In genomic region chr6:87857071-87857470, GRCm38 (mm10) we compare ENCODE assay signal across 25 mouse cellular contexts. TPM values are rescaled to one million over a fixed set of nuclear protein-coding genes. Genes with fewer than 3 reads are reported as not detected.
A peak's percentile ranks its signal among the peaks of the same experiment; 100 is the strongest.
DNase-seq lines count a peak whose midpoint lies in the region; ATAC-seq and TF ChIP-seq lines count a peak whose summit lies in the region.
"Had no signal": no experiment of that assay in that cellular context is flagged by ENCODE, and none has a peak within 500 bp of the region (broad histone marks: within the 10 kb centered on the region; RNA-seq: fewer than 3 reads in every experiment).

No protein-coding gene starts in this region.

- H3K36me3 ChIP-seq in intestine, embryonic 16.5 days (ENCODE audit: control insufficient read depth, insufficient read depth, low read length) = no peaks in the 10 kb centered on the region
- H3K36me3 ChIP-seq in intestine, embryonic 15.5 days = no peaks in the 10 kb centered on the region
- no peaks in the 10 kb centered on the region for H3K36me3 ChIP-seq in liver, postnatal 0 days (replicated peaks; ENCODE audit: insufficient read depth, low read length)
- H3K36me3 ChIP-seq: embryonic facial prominence, embryonic 10.5 days; forebrain, embryonic 10.5 days; heart, embryonic 12.5 days; hindbrain, embryonic 10.5 days; neural tube, embryonic 12.5 days had no signal

- peak; percentile 25 to 83 for DNase-seq in left cerebral cortex, postnatal 25 days (ENCODE audit: low spot score in 2 of 2)
- no peak for DNase-seq in left cerebral cortex, postnatal 4 days
- DNase-seq in Muller cell, postnatal 12 days (ENCODE audit: inconsistent ontology term) = peak; percentile 73
- no peak for DNase-seq in liver, postnatal 0 days
- no peak for DNase-seq in lung, postnatal 14 days
- DNase-seq: cerebellum, adult 2 months; gastrocnemius, postnatal 25 days; heart, adult 18-20 months; heart, postnatal 10 days; kidney, adult 11 months; kidney, postnatal 10 days; layer of hippocampus, postnatal 36 days; midbrain, embryonic 14.5 days; spleen, adult 18-20 months had no signal

- no peak for TF ChIP-seq EP300 in liver, postnatal 0 days (IDR thresholded peaks at IDR 0.05; ENCODE audit: low read depth)

- WGBS in intestine, embryonic 16.5 days = 41% methylated on average over 1 of the region's 1 CpGs
- 46% methylated on average over 1 of the region's 1 CpGs for WGBS in intestine, embryonic 15.5 days
- 34% methylated on average over 1 of the region's 1 CpGs for WGBS in liver, postnatal 0 days (ENCODE audit: insufficient replicate concordance)

- TF ChIP-seq POLR2A in embryonic fibroblast, embryonic 13.5 days (IDR thresholded peaks at IDR 0.05; ENCODE audit: low read depth, low read length) = no peak

- no peak overlapping the region for H3K4me2 ChIP-seq in intestine, embryonic 16.5 days (ENCODE audit: low read depth, low read length)
- H3K4me2 ChIP-seq in intestine, embryonic 15.5 days (replicated peaks) = no peak overlapping the region
- no peak overlapping the region for H3K4me2 ChIP-seq in liver, postnatal 0 days (ENCODE audit: low read depth, low read length)
- H3K4me2 ChIP-seq: heart, embryonic 12.5 days; neural tube, embryonic 12.5 days had no signal

- no peak for TF ChIP-seq CTCF in embryonic fibroblast, embryonic 13.5 days (IDR thresholded peaks at IDR 0.05; ENCODE audit: borderline replicate concordance, insufficient read depth, low read length)
- TF ChIP-seq CTCF in liver, postnatal 0 days (IDR thresholded peaks at IDR 0.05; ENCODE audit: low read depth) = no peak

- H3K4me3 ChIP-seq in intestine, embryonic 16.5 days (ENCODE audit: low read length) = no peak overlapping the region
- H3K4me3 ChIP-seq in intestine, embryonic 15.5 days (replicated peaks) = no peak overlapping the region
- H3K4me3 ChIP-seq in embryonic fibroblast, embryonic 13.5 days (ENCODE audit: insufficient read depth, low read length) = no peak overlapping the region
- no peak overlapping the region for H3K4me3 ChIP-seq in liver, postnatal 0 days (ENCODE audit: low read depth, low read length)
- H3K4me3 ChIP-seq: embryonic facial prominence, embryonic 10.5 days; forebrain, embryonic 10.5 days; heart, embryonic 12.5 days; hindbrain, embryonic 10.5 days; neural tube, embryonic 12.5 days had no signal

- no peaks in the 10 kb centered on the region for H3K27me3 ChIP-seq in intestine, embryonic 16.5 days (replicated peaks; ENCODE audit: control insufficient read depth, insufficient read depth, low read length)
- H3K27me3 ChIP-seq in intestine, embryonic 15.5 days (replicated peaks) = no peaks in the 10 kb centered on the region
- H3K27me3 ChIP-seq in liver, postnatal 0 days (ENCODE audit: insufficient read depth, low read length) = no peaks in the 10 kb centered on the region
- H3K27me3 ChIP-seq: neural tube, embryonic 12.5 days had no signal

- intact Hi-C loops in left cerebral cortex, postnatal 25 days (cut with DNase I) = no loop called here
- intact Hi-C loops in left cerebral cortex, postnatal 4 days (cut with DNase I) = no loop called here

- H3K27ac ChIP-seq in intestine, embryonic 16.5 days (ENCODE audit: low read length) = no peak overlapping the region
- H3K27ac ChIP-seq in intestine, embryonic 15.5 days = no peak overlapping the region
- H3K27ac ChIP-seq in embryonic fibroblast, embryonic 13.5 days (ENCODE audit: insufficient read depth, low read length) = peak overlapping the region; percentile 64
- H3K27ac ChIP-seq in liver, postnatal 0 days (ENCODE audit: low read depth) = no peak overlapping the region
- H3K27ac ChIP-seq: embryonic facial prominence, embryonic 10.5 days; forebrain, embryonic 10.5 days; hindbrain, embryonic 10.5 days; hindbrain, postnatal 0 days; neural tube, embryonic 12.5 days had no signal

- H3K4me1 ChIP-seq in intestine, embryonic 16.5 days (ENCODE audit: control insufficient read depth, insufficient read depth, low read length) = no peaks in the 10 kb centered on the region
- H3K4me1 ChIP-seq in intestine, embryonic 15.5 days (replicated peaks) = no peaks in the 10 kb centered on the region
- peaks cover 15% of the 10 kb centered on the region for H3K4me1 ChIP-seq in embryonic fibroblast, embryonic 13.5 days (ENCODE audit: control insufficient read depth, insufficient read depth, low read length)
- no peaks in the 10 kb centered on the region for H3K4me1 ChIP-seq in liver, postnatal 0 days (ENCODE audit: insufficient read depth)
- H3K4me1 ChIP-seq: embryonic facial prominence, embryonic 10.5 days; forebrain, embryonic 10.5 days; heart, embryonic 12.5 days; hindbrain, embryonic 10.5 days; neural tube, embryonic 12.5 days had no signal

- H3K9ac ChIP-seq in intestine, embryonic 16.5 days (ENCODE audit: low read depth, low read length) = 0 out of 2 replicates have a peak overlapping the region, but pooled peaks have one; percentile 10
- H3K9ac ChIP-seq in intestine, embryonic 15.5 days = no peak overlapping the region
- no peak overlapping the region for H3K9ac ChIP-seq in liver, postnatal 0 days (replicated peaks)
- H3K9ac ChIP-seq: heart, embryonic 12.5 days; neural tube, embryonic 12.5 days had no signal

- no peak for ATAC-seq in intestine, embryonic 16.5 days
- no peak for ATAC-seq in intestine, embryonic 15.5 days
- ATAC-seq in liver, postnatal 0 days = no peak
- ATAC-seq: forebrain, embryonic 16.5 days; hindbrain, postnatal 0 days; lung, postnatal 0 days had no signal

- H3K9me3 ChIP-seq in intestine, embryonic 16.5 days (ENCODE audit: control insufficient read depth, low read length) = no peaks in the 10 kb centered on the region
- no peaks in the 10 kb centered on the region for H3K9me3 ChIP-seq in intestine, embryonic 15.5 days
- H3K9me3 ChIP-seq in liver, postnatal 0 days (ENCODE audit: low read length) = no peaks in the 10 kb centered on the region
- H3K9me3 ChIP-seq: embryonic facial prominence, embryonic 10.5 days; forebrain, embryonic 10.5 days; heart, embryonic 12.5 days; hindbrain, embryonic 10.5 days; neural tube, embryonic 12.5 days had no signal

RNA-seq across cellular contexts. Expression of gene Cnbp, which starts 6.2 kb away (rescaled TPM):
- 831 and 949 TPM in 2 replicates for polyA plus RNA-seq in intestine, embryonic 16.5 days (2015; fragmentation: Nextera tagmentation; extraction: Ambion mirVana)
- polyA plus RNA-seq in intestine, embryonic 15.5 days (2015; fragmentation: Nextera tagmentation; extraction: Ambion mirVana) = 991 and 1,100 TPM in 2 replicates
- total RNA-seq in left cerebral cortex, postnatal 25 days (2021) = 100 to 1,000 TPM; 250 to 258 TPM
- 100 to 1,000 TPM; 219 to 224 TPM for total RNA-seq in left cerebral cortex, postnatal 4 days (2021)
- 353 and 374 TPM in 2 replicates for polyA plus RNA-seq in embryonic fibroblast, embryonic 13.5 days (2011; ENCODE audit: insufficient read length, low read depth, missing spikeins)
- polyA plus RNA-seq in liver, postnatal 0 days (2015; fragmentation: Nextera tagmentation; extraction: Ambion mirVana) = 445 and 452 TPM in 2 replicates

RNA-seq across cellular contexts. Expression of gene Isy1, which starts 18.5 kb away (rescaled TPM):
- polyA plus RNA-seq in intestine, embryonic 16.5 days (2015; fragmentation: Nextera tagmentation; extraction: Ambion mirVana) = 42.5 and 50.5 TPM in 2 replicates
- 50.7 and 58.1 TPM in 2 replicates for polyA plus RNA-seq in intestine, embryonic 15.5 days (2015; fragmentation: Nextera tagmentation; extraction: Ambion mirVana)
- total RNA-seq in left cerebral cortex, postnatal 25 days (2021) = 10 to 100 TPM; 27.6 to 31.2 TPM
- total RNA-seq in left cerebral cortex, postnatal 4 days (2021) = 10 to 100 TPM; 29.1 to 30.1 TPM
- 48.9 and 52.5 TPM in 2 replicates for polyA plus RNA-seq in embryonic fibroblast, embryonic 13.5 days (2011; ENCODE audit: insufficient read length, low read depth, missing spikeins)
- 19.7 and 19.8 TPM in 2 replicates for polyA plus RNA-seq in liver, postnatal 0 days (2015; fragmentation: Nextera tagmentation; extraction: Ambion mirVana)

RNA-seq across cellular contexts. Expression of gene Gm45140, which starts 21.5 kb away (rescaled TPM):
- 3.7 and 4.1 TPM in 2 replicates for polyA plus RNA-seq in intestine, embryonic 16.5 days (2015; fragmentation: Nextera tagmentation; extraction: Ambion mirVana)
- polyA plus RNA-seq in intestine, embryonic 15.5 days (2015; fragmentation: Nextera tagmentation; extraction: Ambion mirVana) = 3.3 and 4.1 TPM in 2 replicates
- total RNA-seq in left cerebral cortex, postnatal 25 days (2021) = 1 to 10 TPM; 1.4 to 1.9 TPM
- 1 to 10 TPM; 3.7 to 4.0 TPM for total RNA-seq in left cerebral cortex, postnatal 4 days (2021)
- 2.5 and 8.9 TPM in 2 replicates for polyA plus RNA-seq in embryonic fibroblast, embryonic 13.5 days (2011; ENCODE audit: insufficient read length, low read depth, missing spikeins)
- 2.8 and 3.2 TPM in 2 replicates for polyA plus RNA-seq in liver, postnatal 0 days (2015; fragmentation: Nextera tagmentation; extraction: Ambion mirVana)
- total RNA-seq: hindbrain, postnatal 0 days had no signal

RNA-seq across cellular contexts. Expression of gene Copg1, which starts 30.5 kb away (rescaled TPM):
- polyA plus RNA-seq in intestine, embryonic 16.5 days (2015; fragmentation: Nextera tagmentation; extraction: Ambion mirVana) = 162 and 166 TPM in 2 replicates
- polyA plus RNA-seq in intestine, embryonic 15.5 days (2015; fragmentation: Nextera tagmentation; extraction: Ambion mirVana) = 154 and 161 TPM in 2 replicates
- 100 to 1,000 TPM; 212 to 218 TPM for total RNA-seq in left cerebral cortex, postnatal 25 days (2021)
- total RNA-seq in left cerebral cortex, postnatal 4 days (2021) = 100 to 1,000 TPM; 158 to 172 TPM
- polyA plus RNA-seq in embryonic fibroblast, embryonic 13.5 days (2011; ENCODE audit: insufficient read length, low read depth, missing spikeins) = 230 TPM in 2 replicates
- polyA plus RNA-seq in liver, postnatal 0 days (2015; fragmentation: Nextera tagmentation; extraction: Ambion mirVana) = 30.4 and 35.3 TPM in 2 replicates

RNA-seq across cellular contexts. Expression of gene Rab43, which starts 45.1 kb away (rescaled TPM):
- polyA plus RNA-seq in intestine, embryonic 16.5 days (2015; fragmentation: Nextera tagmentation; extraction: Ambion mirVana) = 11.3 and 12.2 TPM in 2 replicates
- polyA plus RNA-seq in intestine, embryonic 15.5 days (2015; fragmentation: Nextera tagmentation; extraction: Ambion mirVana) = 11.0 and 12.2 TPM in 2 replicates
- total RNA-seq in left cerebral cortex, postnatal 25 days (2021) = 10 to 100 TPM; 18.6 to 19.8 TPM
- total RNA-seq in left cerebral cortex, postnatal 4 days (2021) = 10 to 100 TPM; 15.2 to 21.8 TPM
- 15.5 and 23.6 TPM in 2 replicates for polyA plus RNA-seq in embryonic fibroblast, embryonic 13.5 days (2011; ENCODE audit: insufficient read length, low read depth, missing spikeins)
- polyA plus RNA-seq in liver, postnatal 0 days (2015; fragmentation: Nextera tagmentation; extraction: Ambion mirVana) = 44.4 and 45.4 TPM in 2 replicates

Comparison
In these comparisons a context has a peak if more than half of its experiments do, and no peak if none do; other contexts are left out.
1. DNase-seq: peak in left cerebral cortex, postnatal 25 days (2 of 2) and Muller cell, postnatal 12 days (single experiment); none in left cerebral cortex, postnatal 4 days (single experiment), liver, postnatal 0 days (single experiment) and lung, postnatal 14 days (single experiment).